Mouse (Mus musculus) liver, embryonic 16.5 days (tissue): Measurements from ENCODE around the gene Krt7. TPM values are rescaled to one million over a fixed set of nuclear protein-coding genes. Genes with fewer than 3 reads are reported as not detected.

Source experiments
- ATAC-seq: fragments of 200-750 bp; cut with Nextera tagmentation; 2 replicates; pipeline ENCODE4 v1.8.0; 2017; ENCODE audit warnings: low read depth, mild to moderate bottlenecking, moderate number of reproducible peaks, moderate library complexity
- H3K27ac ChIP-seq: fragments of 300-500 bp; sonication (generic); 2 replicates; pipeline ENCODE4 v1.5.1; 2014; ENCODE audit warnings: mild to moderate bottlenecking, low read length
- H3K27me3 ChIP-seq: fragments of 300-500 bp; sonication (generic); 2 replicates; pipeline ENCODE4 v1.6.1; 2014; ENCODE audit warnings: low read depth, low read length, mixed read lengths; ENCODE audit not compliant: control insufficient read depth, insufficient read depth
- H3K36me3 ChIP-seq: fragments of 300-500 bp; sonication (generic); 2 replicates; pipeline ENCODE4 v1.6.1; 2014; ENCODE audit warnings: mild to moderate bottlenecking; ENCODE audit not compliant: control insufficient read depth, insufficient read depth
- H3K4me1 ChIP-seq: fragments of 300-500 bp; sonication (generic); 2 replicates; pipeline ENCODE4 v1.6.1; 2014; ENCODE audit warnings: low read depth, low read length, mixed read lengths; ENCODE audit not compliant: control insufficient read depth
- H3K4me2 ChIP-seq: fragments of 300-500 bp; sonication (generic); 2 replicates; pipeline ENCODE4 v1.6.1; 2014; ENCODE audit warnings: low read depth, low read length, mixed read lengths
- H3K4me3 ChIP-seq: fragments of 300-500 bp; sonication (generic); 2 replicates; pipeline ENCODE4 v1.5.1; 2014; ENCODE audit warnings: low read depth, mild to moderate bottlenecking, low read length
- H3K9ac ChIP-seq: fragments of 300-500 bp; sonication (generic); 2 replicates; pipeline ENCODE4 v1.6.1; 2014; ENCODE audit warnings: low read depth, low read length
- H3K9me3 ChIP-seq: fragments of 300-500 bp; sonication (generic); replicated peaks from 2 replicates; pipeline ENCODE4 v1.6.1; 2016; ENCODE audit warnings: low read length; ENCODE audit not compliant: control insufficient read depth
- WGBS: fragments of 180-500 bp; shearing (Covaris S2); extraction: QIAGEN DNeasy Blood & Tissue Kit; methylation state at CpG from one replicate; pipeline ENCODE4 v1.1.7; 2014; ENCODE audit not compliant: insufficient replicate concordance; 5-methylcytosine and 5-hydroxymethylcytosine counted together
- polyA plus RNA-seq: library from polyadenylated mRNA; unstranded; fragments of >200 nt; fragmentation: Nextera tagmentation; extraction: Ambion mirVana; gene quantifications from 2 replicates; pipeline ENCODE4 v1.2.1, GENCODE M21; 2015

Krt7 gene
- polyA plus RNA-seq = 2.4 and 3.4 TPM in 2 replicates

DNA sequence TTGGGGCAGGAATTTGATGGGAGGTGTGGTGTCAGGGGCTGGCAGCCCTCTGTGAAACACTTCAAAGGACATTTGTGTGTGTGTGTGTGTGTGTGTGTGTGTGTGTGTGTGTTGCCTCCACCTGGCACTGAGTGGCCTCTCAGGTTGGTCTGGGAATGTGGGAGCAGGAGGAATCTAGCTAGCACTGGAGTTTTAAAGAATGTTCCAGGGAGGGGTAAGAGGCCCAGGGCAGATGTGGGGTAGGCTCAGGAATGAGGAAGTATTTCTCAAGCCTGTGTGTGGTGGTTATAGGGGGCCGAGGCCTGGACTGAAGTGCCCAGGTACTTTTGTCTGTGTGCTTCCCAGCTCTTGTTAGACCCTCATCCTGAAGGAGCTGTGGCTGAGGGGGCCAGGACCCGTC, at the start of gene Krt7:
Gene Krt7, plus strand, starts transcription at position 269 of the 400 bp plus-strand sequence.
- H3K9me3 ChIP-seq = no peaks in the 10 kb centered on the region
- H3K4me2 ChIP-seq = no peak within 1 kb of the TSS
- WGBS = 13% methylated on average over 2 of the region's 2 CpGs
- ATAC-seq = no peak
- no peak within 1 kb of the TSS for H3K27ac ChIP-seq
- no peak within 1 kb of the TSS for H3K9ac ChIP-seq
- H3K36me3 ChIP-seq = no peaks in the 10 kb centered on the region
- H3K4me3 ChIP-seq = no peak within 1 kb of the TSS
- no peaks in the 10 kb centered on the region for H3K4me1 ChIP-seq
- H3K27me3 ChIP-seq = no peaks in the 10 kb centered on the region

DNA sequence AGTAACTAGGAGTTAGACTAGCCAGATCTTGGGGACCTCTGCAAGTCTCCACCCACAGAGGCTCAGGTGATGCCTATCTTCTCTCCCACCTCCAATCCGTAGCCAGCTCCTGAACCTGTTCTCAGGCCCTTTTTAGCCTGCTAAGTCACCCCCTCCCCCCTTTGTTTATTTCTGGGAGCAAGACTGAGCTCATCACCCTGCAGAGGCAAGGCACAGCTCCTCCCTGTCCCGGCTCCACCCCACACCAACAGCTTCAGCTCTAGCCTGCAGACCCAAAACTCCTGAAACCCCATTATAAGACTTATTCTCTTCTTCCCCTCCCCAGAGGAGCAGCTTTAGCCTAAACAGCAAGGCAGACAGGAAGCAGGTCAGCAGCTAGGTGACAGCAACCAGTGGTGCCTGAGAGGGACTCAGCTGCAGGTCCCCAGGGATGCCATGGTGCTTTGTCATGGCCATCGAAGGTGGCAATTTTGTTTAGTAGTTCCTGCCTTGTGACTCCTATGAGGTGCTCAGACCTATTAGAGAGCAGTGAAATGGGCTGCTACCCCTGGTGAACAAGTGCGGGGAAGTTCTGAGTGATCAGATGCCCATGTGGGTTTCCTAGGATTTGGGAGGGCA, 48.3 kb upstream of the Krt7 start:
- H3K4me3 ChIP-seq = no peak overlapping the region
- H3K4me2 ChIP-seq = no peak overlapping the region
- no peaks in the 10 kb centered on the region for H3K9me3 ChIP-seq
- ATAC-seq = no peak
- H3K9ac ChIP-seq = no peak overlapping the region
- H3K4me1 ChIP-seq = no peaks in the 10 kb centered on the region
- no peaks in the 10 kb centered on the region for H3K36me3 ChIP-seq
- no peaks in the 10 kb centered on the region for H3K27me3 ChIP-seq
- 48% methylated on average over 4 of the region's 4 CpGs for WGBS
- H3K27ac ChIP-seq = no peak overlapping the region

DNA sequence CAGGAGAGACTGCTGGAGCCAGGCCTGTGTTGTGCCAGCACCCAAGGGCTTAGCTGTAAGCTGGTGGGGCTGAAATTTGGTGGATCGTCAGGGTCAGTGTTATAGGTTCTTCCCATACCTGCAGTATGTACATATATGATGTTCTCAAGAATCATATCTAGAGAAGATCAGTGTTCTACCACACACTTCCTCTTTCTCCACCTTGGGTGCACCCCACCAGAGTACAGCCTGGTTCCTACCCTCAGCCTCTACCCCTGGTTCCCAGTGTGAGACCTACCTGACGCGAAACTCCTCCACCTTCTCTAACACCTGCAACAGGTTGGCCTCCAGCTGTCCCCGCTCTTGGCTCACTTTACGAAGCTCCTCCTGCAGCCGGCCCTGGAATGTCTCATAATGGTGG, 46.9 kb upstream of the Krt7 start:
- H3K4me2 ChIP-seq = no peak overlapping the region
- no peak overlapping the region for H3K9ac ChIP-seq
- no peak overlapping the region for H3K27ac ChIP-seq
- WGBS = 51% methylated on average over 6 of the region's 6 CpGs
- no peak overlapping the region for H3K4me3 ChIP-seq
- no peak for ATAC-seq
- no peaks in the 10 kb centered on the region for H3K36me3 ChIP-seq
- H3K27me3 ChIP-seq = no peaks in the 10 kb centered on the region
- H3K9me3 ChIP-seq = no peaks in the 10 kb centered on the region
- H3K4me1 ChIP-seq = no peaks in the 10 kb centered on the region

DNA sequence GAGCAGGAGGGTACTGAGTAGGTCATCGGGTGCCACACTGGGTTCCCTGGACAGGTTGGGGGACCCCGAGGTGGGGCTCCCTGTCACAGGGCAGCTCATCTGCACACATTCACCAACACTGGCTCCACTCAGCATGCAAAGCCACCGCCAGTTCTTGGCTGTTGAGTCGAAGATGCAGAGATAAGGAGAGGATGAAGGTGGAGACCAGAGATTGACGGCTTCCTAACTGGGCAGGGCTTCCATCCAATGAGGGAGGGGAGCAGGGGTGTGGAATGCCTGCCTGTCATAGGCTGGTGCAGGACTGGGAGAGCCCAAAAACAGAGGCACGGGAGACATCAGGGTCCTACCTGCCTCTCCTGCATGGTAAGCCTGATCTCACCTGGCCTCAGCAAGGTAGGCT, 46.4 kb upstream of the Krt7 start:
- 29% methylated on average over 6 of the region's 6 CpGs for WGBS
- no peaks in the 10 kb centered on the region for H3K36me3 ChIP-seq
- no peak overlapping the region for H3K4me2 ChIP-seq
- no peaks in the 10 kb centered on the region for H3K27me3 ChIP-seq
- no peaks in the 10 kb centered on the region for H3K9me3 ChIP-seq
- H3K4me1 ChIP-seq = no peaks in the 10 kb centered on the region
- no peak overlapping the region for H3K27ac ChIP-seq
- ATAC-seq = no peak
- H3K4me3 ChIP-seq = no peak overlapping the region
- H3K9ac ChIP-seq = no peak overlapping the region

DNA sequence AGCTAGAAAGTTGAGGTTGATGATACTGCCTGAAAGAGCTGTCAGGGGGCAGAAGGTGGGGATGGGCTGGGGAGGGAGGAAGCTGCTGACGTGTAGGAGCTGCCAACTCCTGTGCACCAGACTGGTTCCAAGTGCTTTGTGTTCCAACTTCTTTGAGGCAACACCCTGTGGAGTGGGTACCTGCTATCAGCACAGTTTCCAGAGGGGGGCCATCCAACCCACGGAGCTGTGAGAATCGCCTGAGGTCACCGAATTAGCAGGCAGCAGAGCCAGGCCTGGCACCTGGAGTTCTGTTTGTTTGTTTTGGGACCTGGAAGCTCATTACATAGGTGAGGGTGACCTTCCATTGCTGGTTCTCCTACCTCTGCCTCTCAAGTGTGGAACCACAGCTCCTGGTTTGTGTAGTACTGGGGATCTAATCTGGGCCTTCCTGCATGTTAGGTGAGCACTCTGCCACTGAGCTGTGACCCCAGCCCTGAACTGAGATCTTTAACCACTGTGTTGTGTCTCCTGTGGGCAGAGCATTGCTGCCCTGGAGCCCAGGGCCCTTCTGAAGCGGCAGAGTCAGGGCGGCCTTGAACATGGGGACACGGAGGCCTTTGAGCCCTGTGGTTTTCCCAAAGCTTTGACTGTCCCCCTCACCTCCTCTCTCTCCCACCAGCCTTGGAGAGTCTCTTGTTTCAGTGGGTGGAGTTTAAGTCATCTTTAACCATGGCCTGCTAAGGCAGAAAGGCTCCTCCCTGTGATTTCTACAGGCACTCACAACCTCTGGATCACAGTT, 45.8 kb upstream of the Krt7 start:
- H3K27me3 ChIP-seq = no peaks in the 10 kb centered on the region
- no peak overlapping the region for H3K9ac ChIP-seq
- H3K27ac ChIP-seq = no peak overlapping the region
- H3K4me3 ChIP-seq = no peak overlapping the region
- no peaks in the 10 kb centered on the region for H3K9me3 ChIP-seq
- no peak overlapping the region for H3K4me2 ChIP-seq
- no peak for ATAC-seq
- 48% methylated on average over 7 of the region's 7 CpGs for WGBS
- H3K4me1 ChIP-seq = no peaks in the 10 kb centered on the region
- H3K36me3 ChIP-seq = no peaks in the 10 kb centered on the region

DNA sequence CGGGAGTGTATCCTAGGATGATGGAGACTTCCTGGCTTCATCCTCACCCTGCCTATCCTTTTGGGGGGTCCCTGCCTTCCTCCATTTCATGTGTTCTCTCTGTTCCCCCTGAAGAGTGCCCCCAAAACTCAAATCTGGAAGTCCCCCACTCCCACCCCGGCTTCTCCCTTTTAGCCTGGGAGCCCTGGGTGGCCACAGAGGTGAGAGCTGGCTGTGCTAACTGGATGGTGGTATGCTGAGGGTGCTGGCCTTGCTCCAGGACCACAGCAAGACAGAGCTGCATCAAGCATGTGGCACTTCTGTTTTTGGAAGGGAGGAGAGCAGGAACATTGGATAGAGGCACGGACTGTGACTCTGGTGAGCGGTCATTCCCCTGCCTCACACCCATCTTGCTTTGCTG, 45.1 kb upstream of the Krt7 start:
- no peak overlapping the region for H3K4me2 ChIP-seq
- 71% methylated on average over 4 of the region's 4 CpGs for WGBS
- H3K9me3 ChIP-seq = no peaks in the 10 kb centered on the region
- no peak overlapping the region for H3K4me3 ChIP-seq
- H3K27ac ChIP-seq = no peak overlapping the region
- H3K9ac ChIP-seq = no peak overlapping the region
- H3K4me1 ChIP-seq = no peaks in the 10 kb centered on the region
- no peak for ATAC-seq
- H3K36me3 ChIP-seq = no peaks in the 10 kb centered on the region
- no peaks in the 10 kb centered on the region for H3K27me3 ChIP-seq

DNA sequence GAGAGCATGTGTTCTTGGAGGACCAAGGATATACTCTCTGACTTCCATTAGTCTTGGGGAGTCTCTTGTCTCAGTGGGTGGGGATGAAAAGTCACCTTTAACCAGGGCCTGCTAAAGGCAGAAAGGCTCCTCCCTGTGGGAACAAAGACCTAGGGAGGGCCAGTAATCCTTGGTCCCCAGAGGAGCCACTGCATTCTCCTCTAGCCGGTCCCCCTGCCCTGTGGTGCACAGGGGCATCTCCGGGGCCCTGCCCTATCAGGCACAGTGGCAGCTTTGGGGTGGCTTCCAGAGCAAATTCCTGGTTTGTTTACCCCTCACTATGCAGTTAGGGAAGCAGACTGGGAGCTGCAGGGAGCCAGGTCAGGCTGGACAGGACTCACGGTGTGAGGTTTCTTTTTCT, 44.4 kb upstream of the Krt7 start:
- no peaks in the 10 kb centered on the region for H3K36me3 ChIP-seq
- no peak for ATAC-seq
- no peak overlapping the region for H3K4me3 ChIP-seq
- no peaks in the 10 kb centered on the region for H3K4me1 ChIP-seq
- H3K9ac ChIP-seq = no peak overlapping the region
- H3K27me3 ChIP-seq = no peaks in the 10 kb centered on the region
- H3K27ac ChIP-seq = no peak overlapping the region
- H3K4me2 ChIP-seq = no peak overlapping the region
- H3K9me3 ChIP-seq = no peaks in the 10 kb centered on the region
- WGBS = 59% methylated on average over 3 of the region's 3 CpGs

DNA sequence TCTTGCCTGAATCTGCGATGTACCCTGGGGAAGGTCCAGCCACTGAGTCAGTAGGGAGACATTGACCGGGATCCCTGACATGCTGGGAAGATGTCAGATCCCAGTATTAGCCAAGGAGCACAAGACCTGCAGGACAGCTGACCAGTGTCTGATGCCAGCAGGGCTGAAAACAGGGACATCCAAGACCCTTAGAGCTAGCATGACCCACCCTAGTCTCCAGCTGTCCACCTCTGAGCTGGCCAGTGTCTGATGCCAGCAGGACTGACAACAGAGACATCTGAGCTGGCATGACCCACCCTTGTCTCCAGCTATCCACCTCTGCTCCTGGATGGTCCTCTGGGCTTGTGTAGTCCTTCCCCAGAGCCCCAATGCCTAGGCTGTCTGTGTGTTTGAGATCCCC, 43.9 kb upstream of the Krt7 start:
- ATAC-seq = no peak
- no peak overlapping the region for H3K27ac ChIP-seq
- H3K4me3 ChIP-seq = no peak overlapping the region
- H3K27me3 ChIP-seq = no peaks in the 10 kb centered on the region
- no peak overlapping the region for H3K4me2 ChIP-seq
- WGBS = 63% methylated on average over 2 of the region's 2 CpGs
- H3K9ac ChIP-seq = no peak overlapping the region
- no peaks in the 10 kb centered on the region for H3K36me3 ChIP-seq
- no peaks in the 10 kb centered on the region for H3K9me3 ChIP-seq
- no peaks in the 10 kb centered on the region for H3K4me1 ChIP-seq

DNA sequence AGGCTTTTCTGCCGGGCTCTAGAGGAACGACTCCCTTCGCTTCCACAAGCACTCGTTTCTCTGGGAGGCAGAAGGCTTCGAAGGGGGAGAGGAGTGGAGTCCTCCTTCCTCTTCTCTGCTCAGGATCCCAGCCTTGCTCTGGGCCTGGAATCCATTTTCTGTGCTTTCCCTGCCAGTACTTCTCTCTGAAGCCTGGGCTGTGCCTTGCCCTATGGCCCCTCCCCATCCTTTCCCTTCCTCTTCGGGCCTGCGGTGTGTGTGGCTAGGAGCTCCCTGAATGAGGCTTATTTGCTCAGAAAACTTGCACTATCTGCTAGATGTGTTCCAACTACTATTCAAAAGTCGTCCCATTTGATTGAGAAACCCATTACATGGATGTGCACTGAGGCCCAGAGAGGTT, 43.3 kb upstream of the Krt7 start:
- WGBS = 38% methylated on average over 8 of the region's 8 CpGs
- Histone ChIP-seq H3K9ac (no peak overlapping the region), H3K36me3 (no peaks in the 10 kb centered on the region), H3K4me1 (0 out of 2 replicates have a peak, but pooled peaks cover 2% of the 10 kb centered on the region), H3K4me2 (no peak overlapping the region), H3K9me3 (no peaks in the 10 kb centered on the region), H3K27ac (no peak overlapping the region), H3K4me3 (no peak overlapping the region), H3K27me3 (no peaks in the 10 kb centered on the region)
- ATAC-seq = no peak
